Mouse (Mus musculus): ENCODE measurements around the gene Bzw2. TPM values are rescaled to one million over a fixed set of nuclear protein-coding genes. Genes with fewer than 3 reads are reported as not detected.
A peak's percentile ranks its signal among the peaks of the same experiment; 100 is the strongest.

Bzw2 gene
- polyA plus RNA-seq, 1 experiment from 2014 or later = 241 TPM

GRCm38 (mm10) chr12:36156637-36157303, 1.1 kb downstream of the Bzw2 start, which contains the start of gene Ankmy2:
Gene Ankmy2 (plus strand): TSS chr12:36157114.
- Histone ChIP-seq H3K4me3 (peak within 1 kb of the TSS; percentile 89), H3K36me3 (no peaks in the 10 kb centered on the region), H3K9me3 (no peaks in the 10 kb centered on the region), H3K4me1 (peaks cover 28% of the 10 kb centered on the region), H3K27me3 (ENCODE audit: insufficient read depth, poor library complexity, severe bottlenecking) (no peaks in the 10 kb centered on the region), H3K27ac (peak within 1 kb of the TSS; percentile 95)
- DNase-seq (ENCODE audit: low spot score) = peak; percentile 96
- WGBS = under 1% methylated on average over 42 of the region's 42 CpGs

- Histone ChIP-seq H3K27ac (peak overlapping the region; percentile 95), H3K9me3 (no peaks in the 10 kb centered on the region), H3K4me3 (peak overlapping the region; percentile 89), H3K27me3 (ENCODE audit: insufficient read depth, poor library complexity, severe bottlenecking) (no peaks in the 10 kb centered on the region), H3K4me1 (peaks cover 28% of the 10 kb centered on the region), H3K36me3 (no peaks in the 10 kb centered on the region)
- DNase-seq (ENCODE audit: low spot score) = no peak
- under 1% methylated on average over 33 of the region's 33 CpGs for WGBS
Observed at GRCm38 (mm10) chr12:36156101-36156636, 1.7 kb downstream of the Bzw2 start.

GRCm38 (mm10) chr12:36155141-36155641, 2.7 kb downstream of the Bzw2 start:
- Histone ChIP-seq H3K9me3 (no peaks in the 10 kb centered on the region), H3K27me3 (ENCODE audit: insufficient read depth, poor library complexity, severe bottlenecking) (no peaks in the 10 kb centered on the region), H3K4me1 (peaks cover 28% of the 10 kb centered on the region), H3K4me3 (peak overlapping the region; percentile 89), H3K36me3 (no peaks in the 10 kb centered on the region), H3K27ac (peak overlapping the region; percentile 95)
- WGBS = 13% methylated on average over 8 of the region's 8 CpGs
- DNase-seq (ENCODE audit: low spot score) = no peak

- Histone ChIP-seq H3K4me3 (peak overlapping the region; percentile 22; the same call in 1 of the 2 replicates), H3K9me3 (no peaks in the 10 kb centered on the region), H3K4me1 (peaks cover 22% of the 10 kb centered on the region), H3K36me3 (peaks cover 4% of the 10 kb centered on the region; the same call in 1 of the 2 replicates), H3K27me3 (ENCODE audit: insufficient read depth, poor library complexity, severe bottlenecking) (no peaks in the 10 kb centered on the region), H3K27ac (peak overlapping the region; percentile 67)
- no peak for DNase-seq (ENCODE audit: low spot score)
- 44% methylated on average over 2 of the region's 2 CpGs for WGBS
Observed at GRCm38 (mm10) chr12:36150737-36151136, 7.1 kb downstream of the Bzw2 start.

GRCm38 (mm10) chr12:36150265-36150664, 7.6 kb downstream of the Bzw2 start:
- H3K27ac ChIP-seq = no peak overlapping the region; the same call in 1 of the 2 replicates
- no peaks in the 10 kb centered on the region for H3K9me3 ChIP-seq
- H3K27me3 ChIP-seq (ENCODE audit: insufficient read depth, poor library complexity, severe bottlenecking) = no peaks in the 10 kb centered on the region
- H3K4me3 ChIP-seq = peak overlapping the region; percentile 22; the same call in 1 of the 2 replicates
- DNase-seq (ENCODE audit: low spot score) = no peak
- H3K4me1 ChIP-seq = peaks cover 22% of the 10 kb centered on the region
- peaks cover 4% of the 10 kb centered on the region; the same call in 1 of the 2 replicates for H3K36me3 ChIP-seq
- WGBS = 56% methylated on average over 2 of the region's 2 CpGs

- Histone ChIP-seq H3K9me3 (no peaks in the 10 kb centered on the region), H3K4me1 (peaks cover 7% of the 10 kb centered on the region), H3K27ac (no peak overlapping the region), H3K27me3 (ENCODE audit: insufficient read depth, poor library complexity, severe bottlenecking) (no peaks in the 10 kb centered on the region), H3K36me3 (peaks cover 4% of the 10 kb centered on the region; the same call in 1 of the 2 replicates), H3K4me3 (no peak overlapping the region)
- 92% methylated on average over 3 of the region's 3 CpGs for WGBS
- DNase-seq (ENCODE audit: low spot score) = no peak
Observed at GRCm38 (mm10) chr12:36146230-36147011, 11.5 kb downstream of the Bzw2 start.

GRCm38 (mm10) chr12:36140401-36140800, 17.5 kb downstream of the Bzw2 start:
- WGBS = 93% methylated on average over 6 of the region's 6 CpGs
- no peaks in the 10 kb centered on the region for H3K27me3 ChIP-seq (ENCODE audit: insufficient read depth, poor library complexity, severe bottlenecking)
- no peak for DNase-seq (ENCODE audit: low spot score)
- no peak overlapping the region for H3K4me3 ChIP-seq
- H3K36me3 ChIP-seq = peaks cover 15% of the 10 kb centered on the region; the same call in 1 of the 2 replicates
- H3K9me3 ChIP-seq = no peaks in the 10 kb centered on the region
- peaks cover 10% of the 10 kb centered on the region; the same call in 1 of the 2 replicates for H3K4me1 ChIP-seq
- H3K27ac ChIP-seq = no peak overlapping the region

GRCm38 (mm10) chr12:36137192-36137591, 20.7 kb downstream of the Bzw2 start:
- WGBS = 40% methylated on average over 4 of the region's 4 CpGs
- no peaks in the 10 kb centered on the region for H3K27me3 ChIP-seq (ENCODE audit: insufficient read depth, poor library complexity, severe bottlenecking)
- H3K36me3 ChIP-seq = peaks cover 41% of the 10 kb centered on the region
- H3K4me1 ChIP-seq = peaks cover 13% of the 10 kb centered on the region; the same call in 1 of the 2 replicates
- H3K9me3 ChIP-seq = no peaks in the 10 kb centered on the region
- no peak for DNase-seq (ENCODE audit: low spot score)
- H3K27ac ChIP-seq = peak overlapping the region; percentile 80; the same call in 1 of the 2 replicates
- no peak overlapping the region for H3K4me3 ChIP-seq

- 92% methylated on average over 8 of the region's 8 CpGs for WGBS
- peaks cover 50% of the 10 kb centered on the region for H3K36me3 ChIP-seq
- H3K27me3 ChIP-seq (ENCODE audit: insufficient read depth, poor library complexity, severe bottlenecking) = no peaks in the 10 kb centered on the region
- H3K4me3 ChIP-seq = no peak overlapping the region
- no peak for DNase-seq (ENCODE audit: low spot score)
- no peaks in the 10 kb centered on the region for H3K9me3 ChIP-seq
- H3K27ac ChIP-seq = peak overlapping the region; percentile 80; the same call in 1 of the 2 replicates
- peaks cover 13% of the 10 kb centered on the region; the same call in 1 of the 2 replicates for H3K4me1 ChIP-seq
Observed at GRCm38 (mm10) chr12:36136285-36136684, 21.6 kb downstream of the Bzw2 start.

GRCm38 (mm10) chr12:36135409-36135808, 22.5 kb downstream of the Bzw2 start:
- Histone ChIP-seq H3K4me3 (no peak overlapping the region), H3K27ac (no peak overlapping the region), H3K36me3 (peaks cover 49% of the 10 kb centered on the region), H3K9me3 (no peaks in the 10 kb centered on the region), H3K27me3 (ENCODE audit: insufficient read depth, poor library complexity, severe bottlenecking) (no peaks in the 10 kb centered on the region), H3K4me1 (peaks cover 13% of the 10 kb centered on the region; the same call in 1 of the 2 replicates)
- DNase-seq (ENCODE audit: low spot score) = no peak
- 85% methylated on average over 3 of the region's 3 CpGs for WGBS

GRCm38 (mm10) chr12:36134111-36134510, 23.8 kb downstream of the Bzw2 start:
- Histone ChIP-seq H3K4me3 (no peak overlapping the region), H3K9me3 (no peaks in the 10 kb centered on the region), H3K36me3 (peaks cover 55% of the 10 kb centered on the region), H3K27ac (no peak overlapping the region), H3K27me3 (ENCODE audit: insufficient read depth, poor library complexity, severe bottlenecking) (no peaks in the 10 kb centered on the region), H3K4me1 (peaks cover 13% of the 10 kb centered on the region; the same call in 1 of the 2 replicates)
- DNase-seq (ENCODE audit: low spot score) = no peak
- 93% methylated on average over 5 of the region's 5 CpGs for WGBS

- Histone ChIP-seq H3K27ac (no peak overlapping the region), H3K4me3 (no peak overlapping the region), H3K36me3 (peaks cover 58% of the 10 kb centered on the region), H3K27me3 (ENCODE audit: insufficient read depth, poor library complexity, severe bottlenecking) (no peaks in the 10 kb centered on the region), H3K4me1 (peaks cover 13% of the 10 kb centered on the region; the same call in 1 of the 2 replicates), H3K9me3 (no peaks in the 10 kb centered on the region)
- no peak for DNase-seq (ENCODE audit: low spot score)
- 79% methylated on average over 5 of the region's 5 CpGs for WGBS
Observed at GRCm38 (mm10) chr12:36133547-36133946, 24.3 kb downstream of the Bzw2 start.
